ENCODE assay signal across 20 mouse cellular contexts in genomic region chr1:131462541-131463067, GRCm38 (mm10).
DNase-seq lines count a peak whose midpoint lies in the region; ATAC-seq lines count a peak whose summit lies in the region.
"Had no signal": no experiment of that assay in that cellular context is flagged by ENCODE, and none has a peak within 500 bp of the region (broad histone marks: within the 10 kb centered on the region; RNA-seq: fewer than 3 reads in every experiment).

No protein-coding gene starts in this region.

- WGBS in forebrain, embryonic 15.5 days, result 9% methylated on average over 1 of the region's 1 CpGs
- 22% methylated on average over 1 of the region's 1 CpGs for whole genome bisulfite sequencing in macrophage (ENCODE audit: missing documents)
- 67% methylated on average over 1 of the region's 1 CpGs for WGBS in hindbrain, embryonic 13.5 days

- H3K79me2 ChIP-seq in macrophage (ENCODE audit: inconsistent target), result peaks cover 97% of the 10 kb centered on the region

- H3K4me1 ChIP-seq in forebrain, embryonic 15.5 days, result peaks cover 34% of the 10 kb centered on the region
- H3K4me1 ChIP-seq in hindbrain, embryonic 13.5 days (replicated peaks), result peaks cover 8% of the 10 kb centered on the region
- H3K4me1 ChIP-seq: embryonic facial prominence, embryonic 10.5 days; hindbrain, embryonic 10.5 days had no signal

- H3K4me2 ChIP-seq in forebrain, embryonic 15.5 days (replicated peaks), result no peak overlapping the region
- no peak overlapping the region for H3K4me2 ChIP-seq in hindbrain, embryonic 13.5 days
- H3K4me2 ChIP-seq: heart, embryonic 12.5 days; hindbrain, embryonic 15.5 days had no signal

- H3K9me3 ChIP-seq in forebrain, embryonic 15.5 days, result no peaks in the 10 kb centered on the region
- no peaks in the 10 kb centered on the region for H3K9me3 ChIP-seq in hindbrain, embryonic 13.5 days
- H3K9me3 ChIP-seq: embryonic facial prominence, embryonic 10.5 days; G1E; heart, embryonic 12.5 days; hindbrain, embryonic 10.5 days; hindbrain, embryonic 15.5 days had no signal

- peak; percentile 36 for DNase-seq in 416B (ENCODE audit: low read depth)
- peak; percentile 42 for DNase-seq in Muller cell, postnatal 12 days (ENCODE audit: inconsistent ontology term)
- DNase-seq in lung, postnatal 14 days, result no peak
- DNase-seq: adrenal gland, postnatal 10 days; B cell, adult 2 months; cerebellum, adult 18-20 months; cerebellum, adult 9-11 months; cerebellum, postnatal 36 days; gastrocnemius, postnatal 14 days had no signal

- no peaks in the 10 kb centered on the region for H3K36me3 ChIP-seq in forebrain, embryonic 15.5 days
- no peaks in the 10 kb centered on the region for H3K36me3 ChIP-seq in macrophage (ENCODE audit: inconsistent target)
- H3K36me3 ChIP-seq in hindbrain, embryonic 13.5 days, result no peaks in the 10 kb centered on the region
- H3K36me3 ChIP-seq: embryonic facial prominence, embryonic 10.5 days; G1E; heart, embryonic 12.5 days; hindbrain, embryonic 10.5 days; hindbrain, embryonic 15.5 days had no signal

- ATAC-seq in forebrain, embryonic 15.5 days (replicated peaks), result peak; percentile 49
- ATAC-seq in megakaryocyte-erythroid progenitor cell, adult 5-6 weeks (replicated peaks; ENCODE audit: low FRiP score, low TSS enrichment, poor library complexity, severe bottlenecking), result no peak
- no peak for ATAC-seq in hindbrain, embryonic 13.5 days (ENCODE audit: low FRiP score)
- ATAC-seq: CD4-positive, CD25-positive, alpha-beta regulatory T cell, adult 4 months; intestine, embryonic 16.5 days had no signal

- no peaks in the 10 kb centered on the region for H3K27me3 ChIP-seq in forebrain, embryonic 15.5 days
- H3K27me3 ChIP-seq in hindbrain, embryonic 13.5 days, result no peaks in the 10 kb centered on the region
- H3K27me3 ChIP-seq: heart, embryonic 12.5 days; hindbrain, embryonic 15.5 days had no signal

- no peak overlapping the region for H3K4me3 ChIP-seq in forebrain, embryonic 15.5 days
- no peak overlapping the region for H3K4me3 ChIP-seq in macrophage (ENCODE audit: inconsistent target)
- H3K4me3 ChIP-seq in hindbrain, embryonic 13.5 days, result no peak overlapping the region
- H3K4me3 ChIP-seq: embryonic facial prominence, embryonic 10.5 days; heart, embryonic 12.5 days; hindbrain, embryonic 10.5 days; hindbrain, embryonic 15.5 days had no signal

- H3K27ac ChIP-seq in forebrain, embryonic 15.5 days (replicated peaks), result peak overlapping the region; percentile 43
- H3K27ac ChIP-seq in macrophage, result peak overlapping the region; percentile 79
- H3K27ac ChIP-seq in hindbrain, embryonic 13.5 days, result no peak overlapping the region
- H3K27ac ChIP-seq: embryonic facial prominence, embryonic 10.5 days; hindbrain, embryonic 10.5 days; hindbrain, embryonic 15.5 days had no signal

- H3K9ac ChIP-seq in forebrain, embryonic 15.5 days (replicated peaks), result no peak overlapping the region
- H3K9ac ChIP-seq in hindbrain, embryonic 13.5 days, result no peak overlapping the region
- H3K9ac ChIP-seq: heart, embryonic 12.5 days; hindbrain, embryonic 15.5 days had no signal
